Mouse (Mus musculus) megakaryocyte-erythroid progenitor cell, adult 5-6 weeks (primary cell): ENCODE measurements at regions not wholly inside any gene's neighbourhood (a gene's known extent, or its start where the extent isn't known, plus 50 kb on each side); places are given as distances from the start of the nearest gene placed in this dataset.
A peak's percentile ranks its signal among the peaks of the same experiment; 100 is the strongest.

Experiments used
- ATAC-seq: replicated peaks from 2 replicates; pipeline ENCODE4 v1.8.0; 2016; ENCODE audit warnings: mild to moderate bottlenecking, inconsistent platforms; ENCODE audit not compliant: severe bottlenecking, poor library complexity, low FRiP score, low TSS enrichment

DNA sequence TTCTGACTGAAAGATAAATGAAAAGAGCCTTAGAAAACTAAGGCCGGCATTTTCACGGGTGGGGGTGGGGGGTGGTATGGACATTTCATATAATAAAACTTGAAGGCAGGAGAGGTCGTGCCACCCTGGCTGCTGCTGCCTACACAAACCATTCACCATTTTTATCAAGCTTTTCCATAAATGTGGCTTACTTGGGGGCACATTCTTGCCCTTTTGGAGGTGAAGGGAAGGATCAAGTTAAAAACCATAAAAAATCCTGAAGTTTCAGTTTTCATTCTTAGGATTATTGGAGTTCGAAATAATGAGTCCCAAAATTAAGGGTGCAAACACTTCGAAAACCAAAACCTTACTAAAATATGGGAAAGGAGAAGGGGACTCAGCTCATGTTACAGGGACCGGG is 95.1 kb upstream of the Hmga2 start:
- ATAC-seq = no peak

DNA sequence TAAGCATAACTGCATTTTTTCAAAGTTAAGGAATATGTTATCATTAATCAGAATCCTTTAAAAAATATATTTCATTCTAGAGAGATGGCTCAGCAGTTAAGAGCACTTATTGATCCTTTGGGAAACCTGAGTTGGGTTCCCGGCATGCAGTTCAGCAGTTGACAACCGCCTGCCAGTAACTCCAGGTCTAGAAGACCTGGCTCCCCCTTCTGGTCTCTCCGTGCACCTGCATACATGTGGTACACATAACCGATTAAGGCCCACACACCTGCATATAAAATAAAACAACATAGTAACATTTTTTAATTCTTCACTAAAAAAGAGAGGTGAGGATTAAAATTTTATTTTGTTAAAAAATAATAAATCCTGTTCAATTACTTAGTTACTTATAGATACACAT is 89.7 kb upstream of the Hmga2 start:
- ATAC-seq = no peak

DNA sequence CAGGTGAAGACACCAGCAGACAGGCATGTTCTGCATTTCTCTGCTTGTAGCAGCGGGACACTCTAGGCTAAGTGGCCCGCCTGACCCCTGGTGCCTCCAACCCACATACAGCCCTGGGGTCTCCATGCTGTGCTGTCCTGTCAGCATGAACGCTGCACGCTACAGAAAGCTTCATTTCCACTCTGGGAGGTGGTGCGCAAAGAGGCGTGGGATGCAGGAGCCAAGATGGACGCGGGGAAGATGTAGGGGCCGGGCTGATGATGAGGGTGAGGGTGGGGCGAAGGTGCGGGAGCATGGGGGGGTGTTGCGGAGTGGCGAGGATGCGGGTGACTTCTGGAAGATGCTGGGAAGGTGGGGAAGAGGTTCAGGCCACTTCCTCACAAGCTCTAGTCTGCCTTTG is 88.6 kb upstream of the Hmga2 start:
- ATAC-seq = no peak

DNA sequence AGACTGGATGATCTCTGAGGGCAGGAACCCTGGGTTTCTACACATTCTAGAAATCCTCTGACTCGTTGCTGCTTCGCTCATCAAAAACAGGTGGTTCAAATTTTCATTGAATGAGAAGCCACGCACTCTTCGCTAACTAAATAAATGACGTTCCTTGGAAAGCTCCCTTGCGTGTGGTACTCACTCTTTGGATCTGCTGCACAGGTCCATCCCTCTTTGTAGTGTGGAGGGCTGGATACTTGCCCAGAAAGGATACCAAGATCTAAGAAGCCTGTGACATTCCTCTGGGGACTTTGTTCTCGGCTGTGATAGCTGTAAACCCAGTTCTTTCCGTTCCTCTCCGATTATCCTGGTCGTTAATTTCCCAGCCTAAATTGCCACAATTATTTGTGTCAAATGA is 87.7 kb upstream of the Hmga2 start:
- ATAC-seq = no peak

DNA sequence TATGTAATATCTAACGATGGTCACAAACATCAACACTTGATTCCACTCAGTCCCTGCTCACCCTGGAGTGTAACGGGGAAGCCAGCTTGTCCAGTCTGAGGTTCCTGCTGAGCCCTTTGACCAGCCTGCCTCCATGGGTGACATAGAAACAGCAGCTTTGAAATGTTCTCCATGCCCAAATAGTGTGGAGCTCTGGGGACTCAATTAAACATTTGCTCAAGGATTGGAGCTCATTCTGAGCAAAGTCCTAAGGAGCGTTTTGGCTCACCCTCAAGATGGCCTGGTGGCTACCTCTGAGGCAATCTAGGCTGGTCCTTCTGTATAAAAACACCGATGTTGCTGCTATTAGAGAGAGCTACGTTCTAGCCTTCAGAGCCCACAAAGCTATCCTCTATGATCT is 85.6 kb upstream of the Hmga2 start:
- ATAC-seq = no peak

DNA sequence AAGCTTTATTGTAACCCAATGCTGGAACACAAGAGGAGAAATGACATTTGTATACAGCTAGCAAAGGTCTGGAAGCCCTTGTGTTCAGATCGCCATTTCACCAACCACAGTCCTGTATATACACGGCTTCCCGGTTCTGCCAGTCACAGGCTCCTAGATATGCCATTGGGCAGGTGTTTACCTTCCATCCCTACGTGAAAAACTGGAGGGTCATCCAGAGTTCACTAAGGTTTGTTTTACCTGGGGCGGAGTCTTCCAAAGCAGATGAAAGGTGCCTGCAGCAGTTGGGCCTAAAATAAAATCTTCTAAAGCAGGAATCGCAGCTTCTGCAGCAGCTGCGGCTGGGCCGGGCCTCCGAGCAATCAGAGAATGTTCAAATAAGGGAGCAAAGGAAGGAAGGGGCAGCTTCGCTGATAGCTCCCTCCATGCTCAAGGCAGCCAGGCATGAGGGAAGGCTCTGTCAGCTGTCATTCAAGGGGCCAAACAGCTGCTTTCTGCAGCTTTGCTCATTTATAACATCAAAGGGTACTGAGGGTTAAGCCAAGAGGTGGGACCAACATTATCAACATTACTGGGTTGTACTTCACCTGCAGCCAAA is 81.7 kb upstream of the Hmga2 start:
- no peak for ATAC-seq

DNA sequence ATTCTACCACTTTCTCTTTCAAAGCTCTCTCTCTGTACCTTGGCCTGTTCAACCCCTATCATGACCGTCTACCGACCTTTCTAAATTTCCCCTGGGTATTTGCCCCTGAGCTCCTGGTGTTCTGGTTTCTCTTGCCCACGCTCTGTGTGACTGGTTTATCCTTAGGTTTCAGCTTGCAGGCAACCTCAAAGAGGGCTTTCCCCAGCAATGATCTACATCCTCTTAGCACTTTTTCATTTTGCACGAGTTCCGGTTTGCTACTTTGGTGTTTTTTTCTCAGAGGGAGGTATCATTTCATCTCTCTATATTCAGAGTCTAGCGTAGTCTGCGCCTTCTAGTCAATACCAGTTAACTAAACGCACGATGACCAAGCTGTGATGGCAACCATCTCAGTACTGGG is 79.8 kb upstream of the Hmga2 start:
- ATAC-seq = no peak

DNA sequence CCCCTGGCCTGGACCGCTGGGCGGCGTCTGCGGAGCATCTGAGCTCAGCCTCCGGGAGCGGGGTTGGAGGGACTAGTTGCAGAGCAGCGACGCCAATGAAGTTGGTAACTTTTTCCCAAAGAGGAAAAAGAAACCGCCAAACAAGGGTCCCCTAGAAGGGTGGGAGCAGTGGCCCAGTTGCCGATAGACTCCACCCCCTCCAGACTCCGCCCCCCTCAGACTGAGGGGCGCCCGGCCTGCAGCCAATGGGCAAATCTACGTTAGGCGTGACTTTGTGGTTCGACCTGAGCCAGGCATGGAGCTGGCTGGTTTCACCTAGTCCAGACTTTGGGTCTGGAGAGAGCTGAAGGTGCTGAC is 76.8 kb upstream of the Hmga2 start:
- ATAC-seq = peak; percentile 53

DNA sequence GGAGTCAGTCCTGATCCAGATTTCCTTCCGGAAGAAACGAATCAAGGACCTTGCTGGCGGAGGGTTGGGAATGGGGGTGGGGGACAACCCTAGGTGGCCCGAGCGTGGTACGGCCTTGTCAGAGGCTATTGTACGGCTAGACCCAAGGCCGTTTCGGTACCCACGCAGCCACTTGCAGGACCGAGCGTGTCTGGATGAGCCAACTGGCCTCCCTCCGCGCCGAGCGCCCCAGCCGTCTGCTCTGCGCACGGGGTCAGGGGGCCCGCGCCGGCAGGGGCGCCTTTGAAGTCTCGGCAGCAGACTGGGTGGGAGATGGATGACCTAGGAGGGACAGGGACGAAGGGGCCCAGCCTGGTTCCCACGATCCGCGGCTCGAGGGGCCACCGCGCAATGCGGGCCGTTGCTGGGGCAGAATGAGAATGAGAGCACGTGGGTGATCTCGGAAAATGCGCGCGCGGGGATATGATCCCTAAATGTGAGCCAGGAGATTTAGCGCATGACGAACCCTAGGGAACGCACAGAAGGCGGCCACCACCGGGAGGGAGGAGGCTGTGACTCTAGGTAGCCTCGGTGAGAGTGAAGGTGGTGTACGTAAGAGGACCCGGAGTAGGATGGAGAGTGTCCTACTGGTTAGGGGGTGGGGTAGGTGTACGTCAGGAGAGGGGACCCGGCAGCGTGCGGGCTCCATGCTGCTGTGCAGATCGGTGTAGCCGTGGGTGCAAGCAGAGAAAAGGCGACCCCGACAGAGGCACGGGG is 76.2 kb upstream of the Hmga2 start:
- peak; percentile 45 for ATAC-seq

DNA sequence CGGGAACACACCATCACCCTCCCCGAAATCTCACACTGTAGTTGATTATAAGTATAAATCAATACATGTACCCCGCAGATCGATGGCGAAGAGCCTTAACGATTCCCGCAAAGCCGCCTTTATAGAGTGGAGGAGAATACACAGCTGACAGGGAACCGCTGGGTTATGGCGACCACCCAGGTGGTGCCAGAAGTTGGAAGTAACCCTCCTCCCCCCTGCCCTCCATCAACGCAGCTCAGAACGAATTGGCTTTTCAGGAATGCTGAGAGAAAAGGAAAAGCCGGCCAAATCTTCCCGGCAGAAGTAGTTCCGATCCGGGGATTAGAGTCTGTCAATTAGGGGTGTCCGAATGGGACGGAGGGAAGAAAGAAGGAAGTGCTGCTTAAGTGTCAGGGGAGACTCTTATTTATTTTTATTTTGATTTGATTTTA is 75.6 kb upstream of the Hmga2 start:
- no peak for ATAC-seq

DNA sequence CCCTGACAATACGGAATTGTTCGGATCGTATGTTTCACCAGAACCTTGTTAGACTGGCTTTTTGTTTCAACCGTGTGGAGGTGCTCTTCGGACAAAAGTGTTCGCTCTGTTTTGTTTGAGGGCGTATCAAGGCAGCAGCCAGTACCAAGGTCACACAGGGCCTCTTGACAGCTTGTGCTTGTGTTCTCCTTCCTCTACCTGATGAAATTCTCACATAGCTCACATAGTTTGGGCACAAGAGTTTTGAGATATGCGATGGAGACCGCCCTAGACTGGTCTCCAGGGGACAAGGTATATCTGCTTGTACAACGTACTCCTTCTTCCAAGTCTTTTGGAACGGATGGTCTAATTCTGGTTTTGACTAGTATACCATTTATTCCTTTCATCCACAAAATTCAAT is 70.9 kb upstream of the Hmga2 start:
- no peak for ATAC-seq

DNA sequence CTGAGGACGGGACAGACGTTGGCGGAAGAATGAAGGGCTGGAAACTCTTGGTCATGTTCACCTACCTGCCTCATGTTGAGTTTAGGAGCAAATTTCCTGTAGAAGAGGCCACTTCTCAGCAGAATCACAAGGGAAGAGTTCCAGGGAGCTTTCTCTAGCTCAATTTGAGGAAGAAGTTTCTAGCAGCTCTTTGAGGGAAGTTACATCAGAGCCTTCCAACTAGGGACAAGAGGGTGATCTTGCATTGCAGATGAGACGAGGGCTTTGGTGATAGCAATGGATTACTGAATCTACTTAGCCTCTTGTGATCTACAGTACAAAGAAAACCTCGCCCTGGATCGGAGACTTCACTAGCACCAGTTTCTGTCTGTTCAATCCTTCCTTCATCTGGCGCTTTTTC is 65.3 kb upstream of the Hmga2 start:
- no peak for ATAC-seq

DNA sequence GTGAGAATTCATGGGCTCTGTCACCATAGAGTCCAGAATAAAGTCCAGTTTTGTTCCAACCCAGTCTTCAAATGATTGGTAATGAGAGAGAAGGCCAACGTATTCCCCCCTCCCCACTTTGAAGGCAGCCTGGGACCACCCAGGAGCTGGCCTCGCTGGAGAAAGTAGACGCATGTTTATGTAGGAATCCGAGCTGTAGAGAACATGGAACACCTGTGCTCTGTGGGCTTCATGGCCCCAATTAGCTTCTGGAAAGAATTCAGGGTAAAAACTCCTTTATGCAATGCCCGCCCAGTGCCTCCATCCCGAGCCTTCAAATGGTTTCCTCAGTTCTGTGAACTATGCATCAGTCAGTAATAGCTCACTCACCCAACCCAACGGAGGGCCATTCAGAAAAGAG is 62.3 kb upstream of the Hmga2 start:
- ATAC-seq = no peak

DNA sequence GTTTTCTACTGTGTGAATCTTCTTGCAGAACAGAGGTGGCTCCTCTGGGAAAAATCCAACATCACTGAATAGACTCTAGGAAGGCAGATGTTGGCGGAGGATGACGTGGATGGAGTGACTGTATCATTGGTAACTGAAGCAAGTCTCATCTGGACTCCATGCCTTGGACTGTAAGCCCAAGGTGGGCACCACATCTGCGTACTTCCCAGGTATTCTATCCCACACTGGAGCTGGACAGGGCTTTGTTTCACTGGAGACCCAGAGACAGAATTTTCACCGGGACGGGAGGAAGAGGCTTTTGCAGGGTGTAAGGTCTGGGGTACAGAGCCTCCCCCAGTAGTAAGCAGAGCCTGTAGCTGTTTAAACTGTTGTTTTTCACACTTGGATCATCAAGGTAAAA is 52.1 kb upstream of the Hmga2 start:
- ATAC-seq = no peak

DNA sequence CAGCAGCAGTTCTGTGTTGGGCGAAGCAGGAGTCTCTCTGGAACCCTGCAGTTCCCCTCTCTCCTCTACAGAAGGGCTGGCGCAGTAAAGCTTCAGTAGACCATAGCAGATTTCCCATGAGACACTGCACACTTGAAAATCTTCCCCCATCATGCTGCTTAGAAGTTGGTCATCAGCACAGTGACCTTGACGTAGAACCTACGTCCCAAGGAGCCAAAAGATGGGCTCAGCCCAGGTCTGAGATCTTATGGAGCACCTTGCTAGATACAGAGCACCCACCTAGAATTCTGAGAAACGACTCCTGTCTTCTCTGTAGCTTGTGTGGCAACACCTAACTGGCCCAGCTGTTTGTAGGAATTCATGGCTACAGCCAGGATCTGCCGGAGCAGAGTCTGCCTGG is 51.7 kb upstream of the Hmga2 start:
- ATAC-seq = no peak

DNA sequence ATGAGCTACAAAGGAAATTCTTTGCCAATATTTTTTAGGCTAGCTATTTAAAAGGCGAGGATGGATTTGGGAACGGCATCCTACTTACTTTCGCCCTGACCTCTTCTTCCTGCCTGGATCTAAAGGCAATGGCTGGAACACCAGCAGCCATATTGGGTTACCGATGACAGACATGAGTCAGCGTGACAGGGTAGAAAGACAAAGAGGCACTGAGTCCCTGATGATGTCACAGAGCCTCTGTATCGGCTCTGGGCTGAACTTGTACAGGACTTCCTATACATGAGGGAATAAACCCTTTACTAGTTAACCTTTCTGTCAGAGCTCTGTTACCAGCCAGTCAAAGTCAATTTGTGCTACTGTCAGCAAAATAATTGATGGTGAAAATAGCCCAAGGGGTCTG is 50.7 kb upstream of the Hmga2 start:
- ATAC-seq = no peak
